Mouse (Mus musculus): ENCODE data around the gene Pex10. TPM values are rescaled to one million over a fixed set of nuclear protein-coding genes. Genes with fewer than 3 reads are reported as not detected.

Gene Pex10
- 12.5 and 16.8 TPM in 2 replicates for polyA plus RNA-seq (2012; ENCODE audit: low replicate concordance)

GRCm38 (mm10) chr4:155066834-155067522 lies at the start of gene Pex10:
Pex10 (plus strand) TSS chr4:155067016.

GRCm38 (mm10) chr4:155056724-155057123 lies 10.1 kb upstream of the Pex10 start, which contains the start of gene Plch2:
Plch2 (minus strand) TSS chr4:155056784.

DNA sequence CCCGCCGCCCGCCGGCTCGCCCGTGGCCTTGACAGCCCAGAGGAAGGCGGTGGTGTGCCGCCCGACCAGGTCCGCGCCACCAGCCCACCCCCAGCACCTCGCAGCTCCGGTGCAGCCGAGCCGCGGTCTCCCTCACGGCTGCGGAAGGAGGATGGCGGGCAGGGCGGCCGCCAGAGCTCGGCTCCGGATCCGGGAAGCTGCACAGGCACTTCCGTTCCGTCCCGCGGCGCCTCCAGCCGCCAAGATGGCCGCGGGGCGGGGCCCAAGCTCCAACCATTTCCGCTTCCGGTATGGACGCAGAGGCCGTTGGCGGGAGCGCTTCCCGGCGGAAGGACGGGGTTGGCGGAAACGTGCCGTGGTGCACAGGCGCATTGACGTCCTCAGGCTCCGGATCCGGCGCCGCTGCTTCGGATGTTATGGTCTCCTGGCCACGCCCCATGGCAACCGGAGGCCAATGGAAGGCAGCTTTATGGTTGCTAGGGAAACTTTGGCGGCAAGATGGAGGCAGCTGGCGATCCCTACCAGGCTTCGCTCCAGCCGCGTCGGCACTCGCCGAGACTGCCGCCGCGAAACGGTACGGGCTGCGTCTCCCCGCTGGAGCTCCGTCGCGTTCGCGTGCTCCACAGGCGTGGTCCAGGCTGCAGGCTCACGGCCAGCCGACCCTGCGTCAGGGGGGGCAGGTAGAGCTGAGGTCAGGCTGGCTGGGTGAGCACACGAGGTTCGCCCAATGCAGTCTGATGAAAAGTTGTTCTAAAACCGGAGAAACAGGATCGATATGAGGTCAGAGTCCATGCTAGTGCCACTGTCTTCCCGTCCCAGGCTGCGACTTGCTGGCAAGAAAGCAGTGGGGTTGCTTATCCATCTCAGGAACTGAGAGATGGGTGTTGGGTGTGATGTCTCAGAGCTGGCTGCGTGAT lies 19.6 kb downstream of the Pex10 start, which contains the start of the genes Rer1 and Morn1:
Gene Rer1, minus strand, starts transcription at position 275 of the 917 bp plus-strand sequence.
Gene Morn1, plus strand, starts transcription at position 470 of the 917 bp plus-strand sequence.

Other genes starting within 250 kb of the Pex10 start
- gene Ttc34, start 229.6 kb upstream of the Pex10 start, polyA plus RNA-seq (2012; ENCODE audit: low replicate concordance): not detected in 2 replicates
- 0.24 TPM in 1 of 2 replicates, not detected in the other for gene Mmel1, start 197.4 kb upstream of the Pex10 start, polyA plus RNA-seq (2012; ENCODE audit: low replicate concordance)
- 3.5 and 11.7 TPM in 2 replicates for gene Fam213b, start 167.9 kb upstream of the Pex10 start, polyA plus RNA-seq (2012; ENCODE audit: low replicate concordance)
- 12.7 and 106 TPM in 2 replicates for gene Tnfrsf14, start 138.5 kb upstream of the Pex10 start, polyA plus RNA-seq (2012; ENCODE audit: low replicate concordance)
- gene Hes5, start 106.1 kb upstream of the Pex10 start, polyA plus RNA-seq (2012; ENCODE audit: low replicate concordance): 2.0 and 6.4 TPM in 2 replicates
- gene Pank4, start 102.9 kb upstream of the Pex10 start, polyA plus RNA-seq (2012; ENCODE audit: low replicate concordance): 17.1 and 43.8 TPM in 2 replicates
- gene Plch2, start 10.2 kb upstream of the Pex10 start, polyA plus RNA-seq (2012; ENCODE audit: low replicate concordance): 0.08 and 0.10 TPM in 2 replicates
- 36.1 and 45.6 TPM in 2 replicates for gene Rer1, start 19.4 kb downstream of the Pex10 start, polyA plus RNA-seq (2012; ENCODE audit: low replicate concordance)
- gene Morn1, start 19.6 kb downstream of the Pex10 start, polyA plus RNA-seq (2012; ENCODE audit: low replicate concordance): 1.5 and 1.7 TPM in 2 replicates
- 17.0 and 22.5 TPM in 2 replicates for gene Ski, start 155.6 kb downstream of the Pex10 start, polyA plus RNA-seq (2012; ENCODE audit: low replicate concordance)
- gene Faap20, start 182.8 kb downstream of the Pex10 start, polyA plus RNA-seq (2012; ENCODE audit: low replicate concordance): 18.1 and 24.8 TPM in 2 replicates